Mouse (Mus musculus) embryonic facial prominence, embryonic 14.5 days (tissue): Measurements from ENCODE around the gene Zfp646. TPM values are rescaled to one million over a fixed set of nuclear protein-coding genes. Genes with fewer than 3 reads are reported as not detected.
A peak's percentile ranks its signal among the peaks of the same experiment; 100 is the strongest.

Experiments used
- ATAC-seq: fragments of 200-750 bp; cut with Nextera tagmentation; 2 replicates; pipeline ENCODE4 v1.8.0; 2017; ENCODE audit warnings: low read depth, moderate number of reproducible peaks, moderate TSS enrichment
- DNase-seq: peaks from one replicate; pipeline ENCODE4 v3.0.0-alpha.2; 2015; ENCODE audit warnings: low spot score
- H3K27ac ChIP-seq: fragments of 300-500 bp; sonication (generic); replicated peaks from 2 replicates; pipeline ENCODE4 v1.5.1; 2014; ENCODE audit warnings: low read depth, mild to moderate bottlenecking, low read length, moderate library complexity
- H3K27me3 ChIP-seq: fragments of 300-500 bp; sonication (generic); replicated peaks from 2 replicates; pipeline ENCODE4 v1.6.1; 2014; ENCODE audit warnings: low read length; ENCODE audit not compliant: control insufficient read depth, insufficient read depth
- H3K36me3 ChIP-seq: fragments of 300-500 bp; sonication (generic); 2 replicates; pipeline ENCODE4 v1.6.1; 2014; ENCODE audit warnings: low read length, mixed read lengths; ENCODE audit not compliant: control insufficient read depth, insufficient read depth
- H3K4me1 ChIP-seq: fragments of 300-500 bp; sonication (generic); 2 replicates; pipeline ENCODE4 v1.6.1; 2014; ENCODE audit warnings: antibody characterized with exemption, low read length; ENCODE audit not compliant: control insufficient read depth, insufficient read depth
- H3K4me2 ChIP-seq: fragments of 300-500 bp; sonication (generic); 2 replicates; pipeline ENCODE4 v1.6.1; 2014; ENCODE audit warnings: low read depth, mild to moderate bottlenecking, low read length, moderate library complexity, mixed read lengths
- H3K4me3 ChIP-seq: fragments of 300-500 bp; sonication (generic); 2 replicates; pipeline ENCODE4 v1.5.1; 2014; ENCODE audit warnings: low read depth, mild to moderate bottlenecking, low read length
- H3K9ac ChIP-seq: fragments of 300-500 bp; sonication (generic); 2 replicates; pipeline ENCODE4 v1.6.1; 2014; ENCODE audit warnings: low read depth, mild to moderate bottlenecking, low read length, moderate library complexity, mixed read lengths
- H3K9me3 ChIP-seq: fragments of 300-500 bp; sonication (generic); 2 replicates; pipeline ENCODE4 v1.6.1; 2016; ENCODE audit warnings: low read length; ENCODE audit not compliant: control insufficient read depth
- WGBS: fragments of 180-500 bp; shearing (Covaris S2); extraction: QIAGEN DNeasy Blood & Tissue Kit; methylation state at CpG from one replicate; pipeline ENCODE4 v1.1.7; 2014; 5-methylcytosine and 5-hydroxymethylcytosine counted together
- polyA plus RNA-seq: library from polyadenylated mRNA; unstranded; fragments of >200 nt; fragmentation: Nextera tagmentation; extraction: Ambion mirVana; gene quantifications from 2 replicates; pipeline ENCODE4 v1.2.1, GENCODE M21; 2014

Gene Zfp646
- polyA plus RNA-seq, 1 experiment from 2014 or later = 13.3 TPM

GRCm38 (mm10) chr7:127918203-127918602 is 42.2 kb downstream of the Zfp646 start:
- Histone ChIP-seq H3K27me3 (no peaks in the 10 kb centered on the region), H3K36me3 (peaks cover 65% of the 10 kb centered on the region), H3K27ac (no peak overlapping the region), H3K4me1 (peaks cover 1% of the 10 kb centered on the region; the same call in 1 of the 2 replicates), H3K4me2 (no peak overlapping the region), H3K4me3 (no peak overlapping the region), H3K9me3 (no peaks in the 10 kb centered on the region), H3K9ac (no peak overlapping the region)
- 54% methylated on average over 3 of the region's 3 CpGs for WGBS
- ATAC-seq (no peak), DNase-seq (no peak)

GRCm38 (mm10) chr7:127919290-127919689 is 43.3 kb downstream of the Zfp646 start:
- Histone ChIP-seq H3K4me3 (no peak overlapping the region), H3K4me2 (no peak overlapping the region), H3K27ac (no peak overlapping the region), H3K27me3 (no peaks in the 10 kb centered on the region), H3K9me3 (no peaks in the 10 kb centered on the region), H3K4me1 (no peaks in the 10 kb centered on the region), H3K36me3 (peaks cover 75% of the 10 kb centered on the region), H3K9ac (no peak overlapping the region)
- no peak for DNase-seq
- 73% methylated on average over 7 of the region's 7 CpGs for WGBS
- ATAC-seq = no peak

GRCm38 (mm10) chr7:127921516-127921915 is 45.5 kb downstream of the Zfp646 start:
- WGBS = 72% methylated on average over 7 of the region's 8 CpGs
- H3K36me3 ChIP-seq = peaks cover 76% of the 10 kb centered on the region

GRCm38 (mm10) chr7:127922451-127923275 is 46.6 kb downstream of the Zfp646 start:
- peaks cover 70% of the 10 kb centered on the region for H3K36me3 ChIP-seq
- H3K4me1 ChIP-seq = no peaks in the 10 kb centered on the region
- H3K27me3 ChIP-seq = no peaks in the 10 kb centered on the region
- ATAC-seq = no peak
- WGBS = 72% methylated on average over 6 of the region's 6 CpGs
- DNase-seq = no peak
- H3K4me2 ChIP-seq = no peak overlapping the region
- H3K4me3 ChIP-seq = no peak overlapping the region
- no peaks in the 10 kb centered on the region for H3K9me3 ChIP-seq
- no peak overlapping the region for H3K9ac ChIP-seq
- H3K27ac ChIP-seq = no peak overlapping the region

More at GRCm38 (mm10) chr7:127921516-127921915, 45.5 kb downstream of the Zfp646 start:
- Histone ChIP-seq H3K4me1 (no peaks in the 10 kb centered on the region), H3K9ac (no peak overlapping the region), H3K4me2 (no peak overlapping the region), H3K9me3 (no peaks in the 10 kb centered on the region), H3K27ac (no peak overlapping the region), H3K4me3 (no peak overlapping the region), H3K27me3 (no peaks in the 10 kb centered on the region)
- DNase-seq (no peak), ATAC-seq (no peak)

GRCm38 (mm10) chr7:127923714-127924113 is 47.7 kb downstream of the Zfp646 start:
- ATAC-seq (no peak), DNase-seq (no peak)
- Histone ChIP-seq H3K36me3 (peaks cover 63% of the 10 kb centered on the region), H3K4me1 (no peaks in the 10 kb centered on the region), H3K27me3 (0 out of 2 replicates have a peak, but pooled peaks cover 5% of the 10 kb centered on the region), H3K4me3 (no peak overlapping the region), H3K9ac (no peak overlapping the region), H3K9me3 (no peaks in the 10 kb centered on the region), H3K27ac (no peak overlapping the region), H3K4me2 (no peak overlapping the region)
- 78% methylated on average over 5 of the region's 5 CpGs for WGBS

- ATAC-seq (peak; percentile 81), DNase-seq (peak; percentile 88)
- Histone ChIP-seq H3K27ac (peak overlapping the region; percentile 72), H3K27me3 (peaks cover 17% of the 10 kb centered on the region; the same call in 1 of the 2 replicates), H3K9ac (no peak overlapping the region), H3K9me3 (no peaks in the 10 kb centered on the region), H3K4me2 (no peak overlapping the region), H3K4me1 (no peaks in the 10 kb centered on the region), H3K4me3 (no peak overlapping the region), H3K36me3 (peaks cover 60% of the 10 kb centered on the region)
- WGBS = 69% methylated on average over 5 of the region's 5 CpGs
Observed at GRCm38 (mm10) chr7:127925252-127925651, 49.2 kb downstream of the Zfp646 start.

- peaks cover 18% of the 10 kb centered on the region; the same call in 1 of the 2 replicates for H3K27me3 ChIP-seq
- H3K9ac ChIP-seq = no peak overlapping the region
- ATAC-seq = no peak
- WGBS = 80% methylated on average over 8 of the region's 8 CpGs
- H3K9me3 ChIP-seq = no peaks in the 10 kb centered on the region
- H3K4me3 ChIP-seq = no peak overlapping the region
- no peaks in the 10 kb centered on the region for H3K4me1 ChIP-seq
- H3K4me2 ChIP-seq = no peak overlapping the region; the same call in 1 of the 2 replicates
- DNase-seq = no peak
- peak overlapping the region; percentile 72 for H3K27ac ChIP-seq
- H3K36me3 ChIP-seq = peaks cover 52% of the 10 kb centered on the region
Observed at GRCm38 (mm10) chr7:127926066-127926465, 50.0 kb downstream of the Zfp646 start.

GRCm38 (mm10) chr7:127926846-127927245 is 50.8 kb downstream of the Zfp646 start:
- no peak overlapping the region for H3K4me2 ChIP-seq
- 86% methylated on average over 11 of the region's 11 CpGs for WGBS
- H3K9ac ChIP-seq = no peak overlapping the region

More at GRCm38 (mm10) chr7:127926846-127927245, 50.8 kb downstream of the Zfp646 start:
- Histone ChIP-seq H3K27me3 (peaks cover 18% of the 10 kb centered on the region; the same call in 1 of the 2 replicates), H3K36me3 (peaks cover 44% of the 10 kb centered on the region), H3K4me1 (peaks cover 4% of the 10 kb centered on the region), H3K27ac (no peak overlapping the region), H3K9me3 (no peaks in the 10 kb centered on the region), H3K4me3 (no peak overlapping the region)
- no peak for ATAC-seq
- no peak for DNase-seq
